In the genomic region with DNA sequence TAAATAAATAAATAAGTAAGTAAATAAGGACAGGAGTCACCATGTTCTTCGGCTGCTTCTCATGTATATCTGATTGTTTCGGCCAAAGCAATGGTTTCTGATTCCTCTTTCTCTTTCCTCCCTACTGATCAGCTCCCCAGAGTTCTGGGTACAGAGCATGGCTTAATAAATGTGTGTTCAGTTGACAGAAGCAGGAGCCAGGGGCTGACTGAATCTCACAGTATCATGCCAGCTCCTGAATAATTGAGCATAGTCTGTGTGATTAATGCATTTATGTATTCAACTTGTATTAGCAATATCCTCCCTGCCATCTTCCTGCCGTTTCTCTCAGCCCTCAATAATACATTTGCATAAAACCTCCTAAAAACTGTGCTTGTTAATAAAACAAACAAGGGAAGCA, we compare ENCODE assay signal across 26 mouse cellular contexts.
DNase-seq lines count a peak whose midpoint lies in the region; ATAC-seq and TF ChIP-seq lines count a peak whose summit lies in the region.
"Had no signal": no experiment of that assay in that cellular context is flagged by ENCODE, and none has a peak within 500 bp of the region (broad histone marks: within the 10 kb centered on the region; RNA-seq: fewer than 3 reads in every experiment).

No protein-coding gene starts in this region.

- H3K4me1 ChIP-seq in midbrain, embryonic 12.5 days, result no peaks in the 10 kb centered on the region
- no peaks in the 10 kb centered on the region for H3K4me1 ChIP-seq in midbrain, embryonic 10.5 days
- no peaks in the 10 kb centered on the region for H3K4me1 ChIP-seq in hindbrain, embryonic 14.5 days (replicated peaks; ENCODE audit: control insufficient read depth, insufficient read depth, low read length)
- H3K4me1 ChIP-seq in hindbrain, postnatal 0 days (ENCODE audit: insufficient read depth, low read length), result no peaks in the 10 kb centered on the region
- H3K4me1 ChIP-seq in neural tube, embryonic 14.5 days (ENCODE audit: control insufficient read depth, insufficient read depth, low read length), result no peaks in the 10 kb centered on the region
- H3K4me1 ChIP-seq: heart, embryonic 12.5 days; kidney, embryonic 15.5 days; limb, embryonic 12.5 days; liver, embryonic 15.5 days; lung, embryonic 15.5 days; stomach, embryonic 15.5 days had no signal

- no peak overlapping the region for H3K4me2 ChIP-seq in midbrain, embryonic 12.5 days (replicated peaks)
- no peak overlapping the region for H3K4me2 ChIP-seq in hindbrain, embryonic 14.5 days (replicated peaks)
- H3K4me2 ChIP-seq in hindbrain, postnatal 0 days (ENCODE audit: low read depth, low read length), result no peak overlapping the region
- H3K4me2 ChIP-seq in neural tube, embryonic 14.5 days (ENCODE audit: low read depth, low read length), result no peak overlapping the region
- H3K4me2 ChIP-seq: heart, embryonic 12.5 days; kidney, embryonic 15.5 days; limb, embryonic 12.5 days; liver, embryonic 15.5 days; lung, embryonic 15.5 days; stomach, embryonic 15.5 days had no signal

- TF ChIP-seq CTCF in hindbrain, postnatal 0 days (IDR thresholded peaks at IDR 0.05; ENCODE audit: low read depth), result no peak

- no peak overlapping the region for H3K27ac ChIP-seq in midbrain, embryonic 12.5 days (replicated peaks)
- no peak overlapping the region for H3K27ac ChIP-seq in midbrain, embryonic 10.5 days (replicated peaks)
- H3K27ac ChIP-seq in hindbrain, embryonic 14.5 days, result no peak overlapping the region
- H3K27ac ChIP-seq in hindbrain, postnatal 0 days, result no peak overlapping the region
- no peak overlapping the region for H3K27ac ChIP-seq in neural tube, embryonic 14.5 days (ENCODE audit: low read depth, low read length)
- H3K27ac ChIP-seq: heart, adult 2 months; kidney, embryonic 15.5 days; layer of hippocampus, adult 2 months; left cerebral cortex, adult 2 months; limb, embryonic 12.5 days; liver, embryonic 15.5 days; lung, embryonic 15.5 days; stomach, embryonic 15.5 days had no signal

- H3K9ac ChIP-seq in midbrain, embryonic 12.5 days (replicated peaks), result no peak overlapping the region
- no peak overlapping the region for H3K9ac ChIP-seq in hindbrain, embryonic 14.5 days
- no peak overlapping the region for H3K9ac ChIP-seq in hindbrain, postnatal 0 days (replicated peaks; ENCODE audit: low read length)
- H3K9ac ChIP-seq in neural tube, embryonic 14.5 days (replicated peaks; ENCODE audit: low read depth, low read length), result no peak overlapping the region
- H3K9ac ChIP-seq: heart, embryonic 12.5 days; kidney, embryonic 15.5 days; limb, embryonic 12.5 days; liver, embryonic 15.5 days; lung, embryonic 15.5 days; stomach, embryonic 15.5 days had no signal

- no peaks in the 10 kb centered on the region for H3K27me3 ChIP-seq in midbrain, embryonic 12.5 days
- H3K27me3 ChIP-seq in midbrain, embryonic 10.5 days (ENCODE audit: low read depth, poor library complexity, severe bottlenecking), result no peaks in the 10 kb centered on the region
- H3K27me3 ChIP-seq in hindbrain, embryonic 14.5 days (ENCODE audit: control insufficient read depth, insufficient read depth, low read length), result no peaks in the 10 kb centered on the region
- H3K27me3 ChIP-seq in hindbrain, postnatal 0 days (ENCODE audit: insufficient read depth, low read length), result no peaks in the 10 kb centered on the region
- no peaks in the 10 kb centered on the region for H3K27me3 ChIP-seq in neural tube, embryonic 14.5 days (ENCODE audit: control insufficient read depth, insufficient read depth, low read length)
- H3K27me3 ChIP-seq: heart, embryonic 12.5 days; kidney, embryonic 15.5 days; limb, embryonic 12.5 days; liver, embryonic 15.5 days; lung, embryonic 15.5 days; stomach, embryonic 15.5 days had no signal

- no peak for DNase-seq in midbrain, embryonic 10.5 days (ENCODE audit: low spot score)
- no peak for DNase-seq in hindbrain, embryonic 14.5 days (ENCODE audit: low spot score)
- DNase-seq in hindbrain, postnatal 0 days (ENCODE audit: low spot score), result peak; percentile 8
- DNase-seq in lung, postnatal 14 days, result no peak
- no peak for DNase-seq in right cerebral cortex, adult 2 months (ENCODE audit: low spot score in 2 of 2)
- DNase-seq: adrenal gland, postnatal 25 days; cerebellum, adult 2 months; cerebellum, postnatal 25 days; heart, adult 2 months; heart, postnatal 4 days; kidney, adult 18-20 months; kidney, postnatal 25 days; lung, postnatal 36 days; right cerebral cortex, postnatal 25 days had no signal

- no peaks in the 10 kb centered on the region for H3K36me3 ChIP-seq in midbrain, embryonic 12.5 days
- H3K36me3 ChIP-seq in midbrain, embryonic 10.5 days, result no peaks in the 10 kb centered on the region
- H3K36me3 ChIP-seq in hindbrain, embryonic 14.5 days (replicated peaks; ENCODE audit: control insufficient read depth, insufficient read depth), result no peaks in the 10 kb centered on the region
- H3K36me3 ChIP-seq in hindbrain, postnatal 0 days (ENCODE audit: insufficient read depth, low read length), result no peaks in the 10 kb centered on the region
- H3K36me3 ChIP-seq in neural tube, embryonic 14.5 days (ENCODE audit: control insufficient read depth, insufficient read depth, low read length), result no peaks in the 10 kb centered on the region
- H3K36me3 ChIP-seq: heart, embryonic 12.5 days; kidney, embryonic 15.5 days; limb, embryonic 12.5 days; liver, embryonic 15.5 days; lung, embryonic 15.5 days; stomach, embryonic 15.5 days had no signal

- H3K9me3 ChIP-seq in midbrain, embryonic 12.5 days, result no peaks in the 10 kb centered on the region
- H3K9me3 ChIP-seq in midbrain, embryonic 10.5 days (replicated peaks), result no peaks in the 10 kb centered on the region
- H3K9me3 ChIP-seq in hindbrain, embryonic 14.5 days (ENCODE audit: control insufficient read depth, low read length), result no peaks in the 10 kb centered on the region
- H3K9me3 ChIP-seq in hindbrain, postnatal 0 days (ENCODE audit: low read length), result no peaks in the 10 kb centered on the region
- no peaks in the 10 kb centered on the region for H3K9me3 ChIP-seq in neural tube, embryonic 14.5 days (ENCODE audit: control insufficient read depth, low read length)
- H3K9me3 ChIP-seq: kidney, embryonic 15.5 days; limb, embryonic 12.5 days; liver, embryonic 15.5 days; lung, embryonic 15.5 days; stomach, embryonic 15.5 days had no signal

- 79% methylated on average over 3 of the region's 3 CpGs for WGBS in midbrain, embryonic 12.5 days
- 97% methylated on average over 3 of the region's 3 CpGs for WGBS in midbrain, embryonic 10.5 days
- 52% methylated on average over 3 of the region's 3 CpGs for WGBS in hindbrain, embryonic 14.5 days
- 62% methylated on average over 3 of the region's 3 CpGs for WGBS in hindbrain, postnatal 0 days
- WGBS in neural tube, embryonic 14.5 days, result 65% methylated on average over 3 of the region's 3 CpGs

- ATAC-seq in midbrain, embryonic 12.5 days (ENCODE audit: low FRiP score, low read depth), result 0 out of 2 replicates have a peak, but pooled peaks have one; percentile 41
- ATAC-seq in hindbrain, embryonic 14.5 days (ENCODE audit: low FRiP score), result peak; percentile 78
- ATAC-seq in hindbrain, postnatal 0 days, result no peak
- ATAC-seq in neural tube, embryonic 14.5 days (ENCODE audit: low read depth), result peak; percentile 74; the same call in 1 of the 2 replicates
- ATAC-seq: CD4-positive, CD25-positive, alpha-beta regulatory T cell, adult 4 months; forebrain, embryonic 14.5 days had no signal

- H3K4me3 ChIP-seq in midbrain, embryonic 12.5 days, result no peak overlapping the region
- H3K4me3 ChIP-seq in midbrain, embryonic 10.5 days, result no peak overlapping the region
- no peak overlapping the region for H3K4me3 ChIP-seq in hindbrain, embryonic 14.5 days (replicated peaks; ENCODE audit: low read length)
- no peak overlapping the region for H3K4me3 ChIP-seq in hindbrain, postnatal 0 days (ENCODE audit: low read length)
- no peak overlapping the region for H3K4me3 ChIP-seq in neural tube, embryonic 14.5 days (ENCODE audit: low read depth, low read length)
- H3K4me3 ChIP-seq: heart, adult 2 months; heart, embryonic 12.5 days; kidney, embryonic 15.5 days; layer of hippocampus, adult 2 months; left cerebral cortex, adult 2 months; limb, embryonic 12.5 days; liver, embryonic 15.5 days; lung, embryonic 15.5 days; stomach, embryonic 15.5 days had no signal
